Mouse (Mus musculus) heart, embryonic 14.5 days (tissue): Measurements from ENCODE around the gene Cmtm2b. TPM values are rescaled to one million over a fixed set of nuclear protein-coding genes. Genes with fewer than 3 reads are reported as not detected.

Source experiments
- ATAC-seq: fragments of 200-750 bp; cut with Nextera tagmentation; 2 replicates; pipeline ENCODE4 v1.8.0; 2017; ENCODE audit warnings: low read depth, moderate TSS enrichment; ENCODE audit not compliant: insufficient number of reproducible peaks, insufficient read depth, low FRiP score
- H3K27ac ChIP-seq, 2 experiments: fragments of 200-500 bp in 1 of 2; fragments of 300-500 bp in 1 of 2; sonication (generic) in 1 of 2; replicated peaks in 1 of 2; 2 replicates each; pipeline ENCODE4 v1.5.1; 2012 to 2014; ENCODE audit warnings: low read depth in 2 of 2, low read length in 2 of 2, control low read depth in 1 of 2, mild to moderate bottlenecking in 1 of 2, mixed read lengths in 1 of 2; ENCODE audit not compliant: control insufficient read depth in 1 of 2, insufficient read depth in 1 of 2
- H3K27me3 ChIP-seq: fragments of 300-500 bp; sonication (generic); 2 replicates; pipeline ENCODE4 v1.6.1; 2014; ENCODE audit warnings: mild to moderate bottlenecking, low read length, control low read depth; ENCODE audit not compliant: control insufficient read depth, insufficient read depth
- H3K36me3 ChIP-seq: fragments of 300-500 bp; sonication (generic); 2 replicates; pipeline ENCODE4 v1.6.1; 2014; ENCODE audit warnings: mild to moderate bottlenecking, control low read depth, low read length, mixed read lengths; ENCODE audit not compliant: control insufficient read depth, insufficient read depth
- H3K4me1 ChIP-seq, 2 experiments: fragments of 200-500 bp in 1 of 2; fragments of 300-500 bp in 1 of 2; sonication (generic) in 1 of 2; 2 replicates each; pipeline ENCODE4 v1.6.1; 2012 to 2014; ENCODE audit warnings: low read length in 2 of 2, control low read depth in 1 of 2, mixed read lengths in 1 of 2; ENCODE audit not compliant: control insufficient read depth in 2 of 2, insufficient read depth in 2 of 2
- H3K4me2 ChIP-seq: fragments of 300-500 bp; sonication (generic); 2 replicates; pipeline ENCODE4 v1.6.1; 2014; ENCODE audit warnings: mild to moderate bottlenecking, low read length
- H3K4me3 ChIP-seq, 2 experiments: fragments of 200-500 bp in 1 of 2; fragments of 300-500 bp in 1 of 2; sonication (generic) in 1 of 2; 2 replicates each; pipeline ENCODE4 v1.5.1; 2012 to 2014; ENCODE audit warnings: low read length in 2 of 2, mild to moderate bottlenecking in 2 of 2, control low read depth in 1 of 2, low read depth in 1 of 2, moderate library complexity in 1 of 2; ENCODE audit not compliant: control insufficient read depth in 1 of 2, insufficient read depth in 1 of 2
- H3K9ac ChIP-seq: fragments of 300-500 bp; sonication (generic); 2 replicates; pipeline ENCODE4 v1.6.1; 2014; ENCODE audit warnings: mild to moderate bottlenecking, low read length
- H3K9me3 ChIP-seq: fragments of 300-500 bp; sonication (generic); 2 replicates; pipeline ENCODE4 v1.6.1; 2016; ENCODE audit warnings: low read length, control low read depth; ENCODE audit not compliant: control insufficient read depth
- WGBS: fragments of 180-500 bp; shearing (Covaris S2); extraction: QIAGEN DNeasy Blood & Tissue Kit; methylation state at CpG from one replicate; pipeline ENCODE4 v1.1.7; 2014; 5-methylcytosine and 5-hydroxymethylcytosine counted together
- polyA plus RNA-seq: library from polyadenylated mRNA; unstranded; fragments of >200 nt; fragmentation: Nextera tagmentation; extraction: Ambion mirVana; gene quantifications from 2 replicates; pipeline ENCODE4 v1.2.1, GENCODE M21; 2014

Cmtm2b gene
- polyA plus RNA-seq, 1 experiment from 2014 or later: not detected

- H3K27me3 ChIP-seq: no peaks in the 10 kb centered on the region
- H3K36me3 ChIP-seq: no peaks in the 10 kb centered on the region
- no peak overlapping the region for H3K4me2 ChIP-seq
- H3K4me1 ChIP-seq: peaks cover 22 to 30% of the 10 kb centered on the region in 2 experiments
- 76% methylated on average over 11 of the region's 11 CpGs for WGBS
- no peak overlapping the region for H3K4me3 ChIP-seq
- no peak for ATAC-seq
- peak overlapping the region in 1 of 2 experiments; percentile 87; a peak in 1 of 4 replicates for H3K27ac ChIP-seq
- no peaks in the 10 kb centered on the region for H3K9me3 ChIP-seq
- H3K9ac ChIP-seq: no peak overlapping the region
Observed at GRCm38 (mm10) chr8:104374269-104374668, 52.2 kb downstream of the Cmtm2b start.

GRCm38 (mm10) chr8:104374864-104375846 is 53.1 kb downstream of the Cmtm2b start:
- H3K4me1 ChIP-seq: peaks cover 23 to 27% of the 10 kb centered on the region in 2 experiments
- H3K9me3 ChIP-seq: no peaks in the 10 kb centered on the region
- WGBS: 26% methylated on average over 14 of the region's 14 CpGs
- H3K27ac ChIP-seq: peak overlapping the region; percentile 87 to 90
- no peak overlapping the region for H3K4me3 ChIP-seq
- H3K4me2 ChIP-seq: peak overlapping the region; percentile 50
- no peak for ATAC-seq
- H3K9ac ChIP-seq: peak overlapping the region; percentile 56
- no peaks in the 10 kb centered on the region for H3K36me3 ChIP-seq
- no peaks in the 10 kb centered on the region for H3K27me3 ChIP-seq

GRCm38 (mm10) chr8:104375959-104376358 is 53.9 kb downstream of the Cmtm2b start:
- Histone ChIP-seq H3K4me3 (no peak overlapping the region), H3K36me3 (no peaks in the 10 kb centered on the region), H3K27me3 (no peaks in the 10 kb centered on the region), H3K9me3 (no peaks in the 10 kb centered on the region), H3K4me1 (peaks cover 23 to 27% of the 10 kb centered on the region in 2 experiments), H3K4me2 (peak overlapping the region; percentile 50), H3K27ac (peak overlapping the region; percentile 87 to 90), H3K9ac (peak overlapping the region; percentile 56; the same call in 1 of the 2 replicates)
- WGBS: 64% methylated on average over 5 of the region's 5 CpGs
- no peak for ATAC-seq

DNA sequence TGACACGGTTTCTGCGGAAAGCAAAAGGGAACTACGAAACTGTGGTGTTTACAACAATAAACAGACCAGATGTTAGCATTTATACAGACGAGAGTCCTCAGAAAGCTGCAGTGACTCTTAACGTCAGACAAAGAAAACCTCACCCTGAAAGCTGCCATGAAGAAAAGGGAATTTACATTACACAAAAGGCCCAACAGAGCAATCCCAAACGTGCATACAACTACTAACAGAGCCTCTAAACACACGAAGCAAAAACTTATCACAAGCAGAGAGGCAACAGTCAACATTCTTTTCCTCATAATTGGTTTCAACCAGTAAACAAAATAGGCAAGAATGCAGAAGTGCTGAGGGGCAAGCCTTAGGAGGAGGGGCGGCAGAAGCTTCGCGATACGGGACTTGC is 54.6 kb downstream of the Cmtm2b start:
- Histone ChIP-seq H3K9me3 (no peaks in the 10 kb centered on the region), H3K27ac (no peak overlapping the region; a peak in 1 of 4 replicates), H3K4me3 (no peak overlapping the region), H3K36me3 (no peaks in the 10 kb centered on the region), H3K4me2 (no peak overlapping the region), H3K27me3 (no peaks in the 10 kb centered on the region), H3K4me1 (peaks cover 23 to 27% of the 10 kb centered on the region in 2 experiments), H3K9ac (no peak overlapping the region)
- no peak for ATAC-seq
- 77% methylated on average over 11 of the region's 11 CpGs for WGBS

- WGBS: 63% methylated on average over 10 of the region's 10 CpGs
- H3K4me2 ChIP-seq: no peak overlapping the region
Observed at GRCm38 (mm10) chr8:104379301-104379836, 57.3 kb downstream of the Cmtm2b start.

GRCm38 (mm10) chr8:104380269-104380668 is 58.2 kb downstream of the Cmtm2b start:
- Histone ChIP-seq H3K27me3 (no peaks in the 10 kb centered on the region), H3K9me3 (no peaks in the 10 kb centered on the region), H3K27ac (no peak overlapping the region), H3K4me1 (peaks cover 24 to 29% of the 10 kb centered on the region in 2 experiments), H3K36me3 (no peaks in the 10 kb centered on the region), H3K9ac (no peak overlapping the region), H3K4me3 (no peak overlapping the region), H3K4me2 (no peak overlapping the region)
- ATAC-seq: no peak
- WGBS: 76% methylated on average over 7 of the region's 7 CpGs

More at GRCm38 (mm10) chr8:104379301-104379836, 57.3 kb downstream of the Cmtm2b start:
- H3K4me1 ChIP-seq: peaks cover 31 to 35% of the 10 kb centered on the region in 2 experiments
- H3K9me3 ChIP-seq: no peaks in the 10 kb centered on the region
- H3K9ac ChIP-seq: no peak overlapping the region
- H3K36me3 ChIP-seq: no peaks in the 10 kb centered on the region
- no peaks in the 10 kb centered on the region for H3K27me3 ChIP-seq
- ATAC-seq: no peak
- no peak overlapping the region for H3K27ac ChIP-seq
- H3K4me3 ChIP-seq: no peak overlapping the region
